Mouse (Mus musculus) myocyte (in vitro differentiated cells): ENCODE results near the gene Schip1.

Experiments used
- CEBPB ChIP-seq: IDR thresholded peaks from 2 replicates; pipeline ENCODE4 v1.6.1; 2011; ENCODE audit warnings: mild to moderate bottlenecking, moderate library complexity; ENCODE audit not compliant: poor library complexity, insufficient read depth, severe bottlenecking
- E2F4 ChIP-seq: IDR thresholded peaks from one replicate; pipeline ENCODE4 v1.6.1; 2011; ENCODE audit warnings: mild to moderate bottlenecking, control low read depth, moderate library complexity; ENCODE audit not compliant: insufficient read depth
- MAX ChIP-seq: IDR thresholded peaks from one replicate; pipeline ENCODE4 v1.6.1; 2011; ENCODE audit warnings: low read depth, mild to moderate bottlenecking, control low read depth
- MYOD1 ChIP-seq, 3 experiments: IDR thresholded peaks; one replicate each; pipeline ENCODE4 v1.6.1; 2011; ENCODE audit warnings: control low read depth in 2 of 3, low read depth in 2 of 3, mild to moderate bottlenecking in 2 of 3, moderate library complexity in 1 of 3; ENCODE audit not compliant: insufficient read length in 2 of 3, control insufficient read depth in 1 of 3
- MYOG ChIP-seq, 3 experiments: IDR thresholded peaks; one replicate each; pipeline ENCODE4 v1.6.1; 2011; ENCODE audit warnings: control low read depth in 2 of 3, low read depth in 2 of 3, mild to moderate bottlenecking in 2 of 3; ENCODE audit not compliant: insufficient read length in 2 of 3, control insufficient read depth in 1 of 3, insufficient read depth in 1 of 3
- POLR2A ChIP-seq: IDR thresholded peaks from one replicate; pipeline ENCODE4 v1.6.1; 2011; ENCODE audit warnings: low read depth, mild to moderate bottlenecking, control low read depth, moderate library complexity; ENCODE audit not compliant: insufficient read length
- POLR2AphosphoS2 ChIP-seq: IDR thresholded peaks from one replicate; pipeline ENCODE4 v1.6.1; 2011; ENCODE audit warnings: low read depth, control low read depth; ENCODE audit not compliant: insufficient read length
- SRF ChIP-seq: IDR thresholded peaks from one replicate; pipeline ENCODE4 v1.6.1; 2011; ENCODE audit warnings: low read depth; ENCODE audit not compliant: control insufficient read depth, insufficient read length
- TCF12 ChIP-seq: IDR thresholded peaks from one replicate; pipeline ENCODE4 v1.6.1; 2011; ENCODE audit warnings: mild to moderate bottlenecking, control low read depth; ENCODE audit not compliant: poor library complexity, insufficient read depth, severe bottlenecking
- USF1 ChIP-seq: IDR thresholded peaks from one replicate; pipeline ENCODE4 v1.6.1; 2011; ENCODE audit warnings: low read depth, mild to moderate bottlenecking, control low read depth, moderate library complexity

- TF ChIP-seq POLR2A (no peak), TCF12 (no peak), MYOD1 (IDR thresholded peaks at IDR 0.05; ENCODE audit: control insufficient read depth in 1 of 3, insufficient read length in 2 of 3, low read depth in 2 of 3) (no peak), E2F4 (no peak), POLR2AphosphoS2 (no peak), USF1 (no peak), MYOG (IDR thresholded peaks at IDR 0.05; ENCODE audit: control insufficient read depth in 1 of 3, insufficient read depth in 1 of 3, insufficient read length in 2 of 3, low read depth in 2 of 3) (no peak), MAX (no peak), SRF (no peak), CEBPB (no peak)
Measured at GRCm38 (mm10) chr3:68126284-68126856, 61.8 kb downstream of the Schip1 start.
